Comparison of ENCODE assay signal across 20 mouse cellular contexts in the genomic region with DNA sequence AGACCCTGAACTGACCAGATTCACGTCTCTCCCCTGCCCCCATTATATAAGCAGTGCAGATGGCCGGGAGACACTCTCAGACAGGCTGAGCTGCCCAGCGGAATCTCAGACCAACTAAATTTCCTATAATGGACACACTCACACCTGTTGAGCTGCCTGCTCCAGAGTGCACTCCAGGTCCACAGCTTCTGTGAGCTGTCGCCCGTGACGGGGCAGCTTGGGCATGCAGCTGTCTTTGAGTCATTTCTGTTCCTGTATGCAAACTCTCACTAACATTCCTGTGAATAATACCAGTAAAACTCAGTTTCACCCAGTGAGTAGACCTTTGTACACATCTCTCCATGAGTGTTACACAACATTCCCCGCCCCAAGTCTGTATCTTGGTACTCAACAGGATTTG.
A peak's percentile ranks its signal among the peaks of the same experiment; 100 is the strongest.
DNase-seq lines count a peak whose midpoint lies in the region; ATAC-seq and TF ChIP-seq lines count a peak whose summit lies in the region.
"Had no signal": no experiment of that assay in that cellular context is flagged by ENCODE, and none has a peak within 500 bp of the region (broad histone marks: within the 10 kb centered on the region; RNA-seq: fewer than 3 reads in every experiment).

No protein-coding gene starts in this region.

- in situ Hi-C loops in Patski (cut with MboI; ENCODE audit: low pct_unique_long_range_greater_than_20kb) = no loop called here

- POLR2A ChIA-PET in Patski (lab: Charles Lee) = no interaction called here

- no peaks in the 10 kb centered on the region for H3K79me2 ChIP-seq in C2C12 (ENCODE audit: control insufficient read depth, insufficient read depth)

- WGBS in midbrain, embryonic 14.5 days = 79% methylated on average over 7 of the region's 7 CpGs
- 87% methylated on average over 7 of the region's 7 CpGs for WGBS in forebrain, embryonic 16.5 days

- H3K9ac ChIP-seq in midbrain, embryonic 14.5 days (replicated peaks; ENCODE audit: low read length) = no peak overlapping the region
- H3K9ac ChIP-seq in forebrain, embryonic 16.5 days (replicated peaks; ENCODE audit: low read depth, low read length) = no peak overlapping the region
- H3K9ac ChIP-seq: forebrain, embryonic 12.5 days; heart, embryonic 15.5 days; limb, embryonic 12.5 days; neural tube, embryonic 12.5 days had no signal

- no peak overlapping the region for H3K27ac ChIP-seq in midbrain, embryonic 14.5 days (replicated peaks; ENCODE audit: low read depth, low read length)
- no peak overlapping the region for H3K27ac ChIP-seq in forebrain, embryonic 16.5 days (ENCODE audit: low read length)
- H3K27ac ChIP-seq: forebrain, embryonic 12.5 days; heart, adult 2 months; heart, embryonic 15.5 days; limb, embryonic 12.5 days; neural tube, embryonic 12.5 days had no signal

- no peak overlapping the region for H3K4me2 ChIP-seq in midbrain, embryonic 14.5 days (ENCODE audit: low read length)
- H3K4me2 ChIP-seq in forebrain, embryonic 16.5 days (ENCODE audit: low read length) = no peak overlapping the region
- H3K4me2 ChIP-seq: forebrain, embryonic 12.5 days; heart, embryonic 15.5 days; limb, embryonic 12.5 days; neural tube, embryonic 12.5 days had no signal

- no peaks in the 10 kb centered on the region for H3K36me3 ChIP-seq in C2C12 (ENCODE audit: control insufficient read depth, insufficient read depth)
- H3K36me3 ChIP-seq in midbrain, embryonic 14.5 days (ENCODE audit: control insufficient read depth, insufficient read depth, low read length) = no peaks in the 10 kb centered on the region
- H3K36me3 ChIP-seq in forebrain, embryonic 16.5 days (ENCODE audit: control insufficient read depth, insufficient read depth) = no peaks in the 10 kb centered on the region
- H3K36me3 ChIP-seq: forebrain, embryonic 12.5 days; heart, embryonic 15.5 days; limb, embryonic 12.5 days; neural tube, embryonic 12.5 days had no signal

- CTCF ChIA-PET in Patski (lab: Charles Lee) = interaction anchor here (0.9 to 2.2 kb wide), 3 partner anchors 15 to 25 kb away, joined by 3 to 11 read pairs (median 3); no protein-coding TSS in a partner anchor

- TF ChIP-seq CTCF in C2C12 (IDR thresholded peaks at IDR 0.05; ENCODE audit: control insufficient read depth, insufficient read depth, insufficient read length) (no peak), Patski (IDR thresholded peaks at IDR 0.05) (no peak)

- peak; percentile 59 for DNase-seq in Patski (ENCODE audit: low read depth, low spot score)
- DNase-seq in kidney, adult 9 months = peak; percentile 64
- DNase-seq in kidney, postnatal 25 days = peak; percentile 41 to 62
- DNase-seq in midbrain, embryonic 14.5 days = no peak
- DNase-seq in urinary bladder, postnatal 25 days (ENCODE audit: low spot score) = no peak
- DNase-seq: cerebellum, adult 2 months; cerebellum, postnatal 36 days; gastrocnemius, postnatal 14 days; heart, adult 2 months; right cerebral cortex, adult 18-20 months; thymus, postnatal 14 days had no signal

- no peaks in the 10 kb centered on the region for H3K79me3 ChIP-seq in C2C12 (ENCODE audit: low read depth)

- H3K4me3 ChIP-seq in C2C12 (ENCODE audit: insufficient read depth, poor library complexity, severe bottlenecking) = no peak overlapping the region
- H3K4me3 ChIP-seq in midbrain, embryonic 14.5 days (replicated peaks; ENCODE audit: low read depth, low read length) = no peak overlapping the region
- no peak overlapping the region for H3K4me3 ChIP-seq in forebrain, embryonic 16.5 days (replicated peaks; ENCODE audit: low read length)
- H3K4me3 ChIP-seq: forebrain, embryonic 12.5 days; heart, adult 2 months; heart, embryonic 15.5 days; limb, embryonic 12.5 days; neural tube, embryonic 12.5 days had no signal

- H3K27me3 ChIP-seq in C2C12 (ENCODE audit: control insufficient read depth, insufficient read depth, insufficient read length) = no peaks in the 10 kb centered on the region
- no peaks in the 10 kb centered on the region for H3K27me3 ChIP-seq in Patski
- no peaks in the 10 kb centered on the region for H3K27me3 ChIP-seq in midbrain, embryonic 14.5 days (ENCODE audit: control insufficient read depth, insufficient read depth, low read length)
- no peaks in the 10 kb centered on the region for H3K27me3 ChIP-seq in forebrain, embryonic 16.5 days (replicated peaks; ENCODE audit: control insufficient read depth, insufficient read depth, low read length)
- H3K27me3 ChIP-seq: forebrain, embryonic 12.5 days; heart, embryonic 15.5 days; neural tube, embryonic 12.5 days had no signal

- peak; percentile 84 for ATAC-seq in Patski
- no peak for ATAC-seq in midbrain, embryonic 14.5 days (ENCODE audit: low FRiP score, low TSS enrichment)
- ATAC-seq in forebrain, embryonic 16.5 days = no peak
- ATAC-seq: hindbrain, embryonic 16.5 days; intestine, postnatal 0 days; lung, postnatal 0 days had no signal

- no peaks in the 10 kb centered on the region for H3K4me1 ChIP-seq in midbrain, embryonic 14.5 days (ENCODE audit: control insufficient read depth, insufficient read depth, low read length)
- H3K4me1 ChIP-seq in forebrain, embryonic 16.5 days (replicated peaks; ENCODE audit: control insufficient read depth, insufficient read depth, low read length) = no peaks in the 10 kb centered on the region
- H3K4me1 ChIP-seq: forebrain, embryonic 12.5 days; heart, embryonic 15.5 days; neural tube, embryonic 12.5 days had no signal

- H3K9me3 ChIP-seq in midbrain, embryonic 14.5 days (ENCODE audit: control insufficient read depth, low read length) = no peaks in the 10 kb centered on the region
- no peaks in the 10 kb centered on the region for H3K9me3 ChIP-seq in forebrain, embryonic 16.5 days (ENCODE audit: control insufficient read depth, low read length)
- H3K9me3 ChIP-seq: forebrain, embryonic 12.5 days; heart, embryonic 15.5 days; limb, embryonic 12.5 days; neural tube, embryonic 12.5 days had no signal

- H3ac ChIP-seq in C2C12 (ENCODE audit: control insufficient read depth, insufficient read length, low read depth) = no peak overlapping the region

TF ChIP-seq in C2C12, 6 proteins besides CTCF, POLR2A, EP300 and RAD21:
- TF ChIP-seq MYOD1 (IDR thresholded peaks at IDR 0.05; ENCODE audit: control insufficient read depth, insufficient read length, low read depth) (peak; percentile 27), MAX (IDR thresholded peaks at IDR 0.05) (no peak)

Comparison
In these comparisons a context has a peak if more than half of its experiments do, and no peak if none do; other contexts are left out.
1. DNase-seq: peak in Patski (single experiment), kidney, adult 9 months (single experiment) and kidney, postnatal 25 days (2 of 2); none in midbrain, embryonic 14.5 days (single experiment) and urinary bladder, postnatal 25 days (single experiment).